Mouse (Mus musculus) midbrain, embryonic 12.5 days (tissue): ENCODE measurements around the gene Fat4. TPM values are rescaled to one million over a fixed set of nuclear protein-coding genes. Genes with fewer than 3 reads are reported as not detected.

ENCODE experiments used
- ATAC-seq: fragments of 200-750 bp; cut with Nextera tagmentation; 2 replicates; pipeline ENCODE4 v1.8.0; 2017; ENCODE audit warnings: low read depth, moderate TSS enrichment, moderate library complexity; ENCODE audit not compliant: low FRiP score
- H3K27ac ChIP-seq: fragments of 300-500 bp; sonication (generic); replicated peaks from 2 replicates; pipeline ENCODE4 v1.5.1; 2016; ENCODE audit warnings: mild to moderate bottlenecking
- H3K27me3 ChIP-seq: fragments of 300-500 bp; sonication (generic); 2 replicates; pipeline ENCODE4 v1.6.1; 2016; ENCODE audit warnings: mild to moderate bottlenecking
- H3K36me3 ChIP-seq: fragments of 300-500 bp; sonication (generic); 2 replicates; pipeline ENCODE4 v1.6.1; 2016
- H3K4me1 ChIP-seq: fragments of 300-500 bp; sonication (generic); 2 replicates; pipeline ENCODE4 v1.6.1; 2016
- H3K4me2 ChIP-seq: fragments of 300-500 bp; sonication (generic); replicated peaks from 2 replicates; pipeline ENCODE4 v1.6.1; 2016; ENCODE audit warnings: mild to moderate bottlenecking, moderate library complexity
- H3K4me3 ChIP-seq: fragments of 300-500 bp; sonication (generic); 2 replicates; pipeline ENCODE4 v1.5.1; 2016; ENCODE audit warnings: mild to moderate bottlenecking
- H3K9ac ChIP-seq: fragments of 300-500 bp; sonication (generic); replicated peaks from 2 replicates; pipeline ENCODE4 v1.6.1; 2016; ENCODE audit warnings: mild to moderate bottlenecking, moderate library complexity
- H3K9me3 ChIP-seq: fragments of 300-500 bp; sonication (generic); 2 replicates; pipeline ENCODE4 v1.6.1; 2016; ENCODE audit warnings: mild to moderate bottlenecking
- WGBS: fragments of 180-500 bp; shearing (Covaris S2); methylation state at CpG from one replicate; pipeline ENCODE4 v1.1.7; 2016; 5-methylcytosine and 5-hydroxymethylcytosine counted together
- polyA plus RNA-seq: library from polyadenylated mRNA; unstranded; fragments of >200 nt; fragmentation: Nextera tagmentation; extraction: Ambion mirVana; gene quantifications from 2 replicates; pipeline ENCODE4 v1.2.1, GENCODE M21; 2016

The Fat4 gene
- 11.2 and 14.7 TPM in 2 replicates for polyA plus RNA-seq

GRCm38 (mm10) chr3:38886890-38887355, at the start of gene Fat4:
Gene Fat4 (plus strand): TSS chr3:38886940.
- Histone ChIP-seq H3K27ac (peak within 1 kb of the TSS; percentile 87), H3K4me2 (peak within 1 kb of the TSS; percentile 98), H3K4me1 (peaks cover 49% of the 10 kb centered on the region), H3K36me3 (peaks cover 33% of the 10 kb centered on the region), H3K9me3 (0 out of 2 replicates have a peak, but pooled peaks cover 8% of the 10 kb centered on the region), H3K27me3 (no peaks in the 10 kb centered on the region), H3K9ac (peak within 1 kb of the TSS; percentile 82), H3K4me3 (peak within 1 kb of the TSS; percentile 82)
- ATAC-seq: no peak
- WGBS: under 1% methylated on average over 29 of the region's 29 CpGs

- Histone ChIP-seq H3K4me1 (no peaks in the 10 kb centered on the region), H3K36me3 (no peaks in the 10 kb centered on the region), H3K9me3 (0 out of 2 replicates have a peak, but pooled peaks cover 5% of the 10 kb centered on the region), H3K27ac (no peak overlapping the region), H3K27me3 (no peaks in the 10 kb centered on the region), H3K9ac (no peak overlapping the region), H3K4me2 (no peak overlapping the region), H3K4me3 (no peak overlapping the region)
- ATAC-seq: no peak
- WGBS: 89% methylated on average over 2 of the region's 2 CpGs
These were observed 47.3 kb upstream of the Fat4 start for GRCm38 (mm10) chr3:38839438-38839837.

- H3K9ac ChIP-seq: no peak overlapping the region
- whole genome bisulfite sequencing: 50% methylated on average over 7 of the region's 7 CpGs
- no peak for ATAC-seq
These were observed 43.7 kb upstream of the Fat4 start for GRCm38 (mm10) chr3:38843000-38843538.

GRCm38 (mm10) chr3:38846602-38847382, 39.9 kb upstream of the Fat4 start:
- no peak overlapping the region for H3K4me3 ChIP-seq
- 0 out of 2 replicates have a peak, but pooled peaks cover 5% of the 10 kb centered on the region for H3K9me3 ChIP-seq
- 49% methylated on average over 11 of the region's 11 CpGs for WGBS
- peaks cover 5% of the 10 kb centered on the region; the same call in 1 of the 2 replicates for H3K4me1 ChIP-seq
- H3K27me3 ChIP-seq: no peaks in the 10 kb centered on the region
- no peak overlapping the region for H3K4me2 ChIP-seq
- ATAC-seq: no peak
- no peak overlapping the region; the same call in 1 of the 2 replicates for H3K9ac ChIP-seq
- H3K36me3 ChIP-seq: no peaks in the 10 kb centered on the region
- H3K27ac ChIP-seq: 0 out of 2 replicates have a peak overlapping the region, but pooled peaks have one; percentile 15

More at GRCm38 (mm10) chr3:38843000-38843538, 43.7 kb upstream of the Fat4 start:
- Histone ChIP-seq H3K36me3 (no peaks in the 10 kb centered on the region), H3K4me3 (no peak overlapping the region), H3K27ac (no peak overlapping the region), H3K27me3 (no peaks in the 10 kb centered on the region), H3K9me3 (0 out of 2 replicates have a peak, but pooled peaks cover 5% of the 10 kb centered on the region), H3K4me2 (no peak overlapping the region), H3K4me1 (peaks cover 5% of the 10 kb centered on the region; the same call in 1 of the 2 replicates)

- no peaks in the 10 kb centered on the region for H3K27me3 ChIP-seq
- H3K9me3 ChIP-seq: no peaks in the 10 kb centered on the region
- H3K27ac ChIP-seq: no peak overlapping the region
- no peak overlapping the region for H3K4me3 ChIP-seq
- WGBS: 77% methylated on average over 3 of the region's 3 CpGs
- peaks cover 5% of the 10 kb centered on the region; the same call in 1 of the 2 replicates for H3K4me1 ChIP-seq
- no peaks in the 10 kb centered on the region for H3K36me3 ChIP-seq
- H3K9ac ChIP-seq: no peak overlapping the region
- ATAC-seq: no peak
- H3K4me2 ChIP-seq: no peak overlapping the region
These were observed 37.7 kb upstream of the Fat4 start for GRCm38 (mm10) chr3:38849077-38849476.

- 39% methylated on average over 6 of the region's 6 CpGs for WGBS
- Histone ChIP-seq H3K36me3 (no peaks in the 10 kb centered on the region), H3K4me2 (no peak overlapping the region), H3K4me1 (peaks cover 5% of the 10 kb centered on the region; the same call in 1 of the 2 replicates), H3K27ac (no peak overlapping the region), H3K27me3 (no peaks in the 10 kb centered on the region), H3K9me3 (no peaks in the 10 kb centered on the region), H3K4me3 (no peak overlapping the region), H3K9ac (no peak overlapping the region)
- peak; percentile 55; the same call in 1 of the 2 replicates for ATAC-seq
These were observed 37.2 kb upstream of the Fat4 start for GRCm38 (mm10) chr3:38849536-38849935.

- 21% methylated on average over 3 of the region's 3 CpGs for WGBS
These were observed 33.1 kb upstream of the Fat4 start for GRCm38 (mm10) chr3:38853650-38854049.

GRCm38 (mm10) chr3:38860683-38861082, 26.1 kb upstream of the Fat4 start:
- no peak overlapping the region for H3K4me3 ChIP-seq
- no peaks in the 10 kb centered on the region for H3K36me3 ChIP-seq
- H3K27ac ChIP-seq: no peak overlapping the region
- no peak overlapping the region for H3K4me2 ChIP-seq
- ATAC-seq: 0 out of 2 replicates have a peak, but pooled peaks have one; percentile 23
- no peaks in the 10 kb centered on the region for H3K27me3 ChIP-seq
- H3K4me1 ChIP-seq: 0 out of 2 replicates have a peak, but pooled peaks cover 3% of the 10 kb centered on the region
- WGBS: 42% methylated on average over 5 of the region's 5 CpGs
- H3K9ac ChIP-seq: no peak overlapping the region
- H3K9me3 ChIP-seq: no peaks in the 10 kb centered on the region

More at GRCm38 (mm10) chr3:38853650-38854049, 33.1 kb upstream of the Fat4 start:
- H3K9ac ChIP-seq: no peak overlapping the region
- H3K27ac ChIP-seq: no peak overlapping the region
- no peaks in the 10 kb centered on the region for H3K27me3 ChIP-seq
- no peak overlapping the region for H3K4me3 ChIP-seq
- H3K4me2 ChIP-seq: no peak overlapping the region
- H3K9me3 ChIP-seq: no peaks in the 10 kb centered on the region
- no peak for ATAC-seq
- H3K4me1 ChIP-seq: no peaks in the 10 kb centered on the region
- H3K36me3 ChIP-seq: no peaks in the 10 kb centered on the region

GRCm38 (mm10) chr3:38871291-38871690, 15.4 kb upstream of the Fat4 start:
- no peak for ATAC-seq
- 85% methylated on average over 2 of the region's 2 CpGs for WGBS
- no peak overlapping the region for H3K4me2 ChIP-seq

GRCm38 (mm10) chr3:38875872-38876271, 10.9 kb upstream of the Fat4 start:
- Histone ChIP-seq H3K4me2 (no peak overlapping the region), H3K4me1 (no peaks in the 10 kb centered on the region), H3K27ac (no peak overlapping the region), H3K36me3 (no peaks in the 10 kb centered on the region), H3K27me3 (0 out of 2 replicates have a peak, but pooled peaks cover under 1% of the 10 kb centered on the region), H3K9me3 (no peaks in the 10 kb centered on the region), H3K4me3 (no peak overlapping the region), H3K9ac (no peak overlapping the region)
- WGBS: 98% methylated on average over 2 of the region's 2 CpGs
- no peak for ATAC-seq

More at GRCm38 (mm10) chr3:38871291-38871690, 15.4 kb upstream of the Fat4 start:
- H3K27me3 ChIP-seq: no peaks in the 10 kb centered on the region
- H3K27ac ChIP-seq: no peak overlapping the region
- no peak overlapping the region for H3K9ac ChIP-seq
- H3K36me3 ChIP-seq: no peaks in the 10 kb centered on the region
- H3K4me3 ChIP-seq: no peak overlapping the region
- no peaks in the 10 kb centered on the region for H3K9me3 ChIP-seq
- H3K4me1 ChIP-seq: no peaks in the 10 kb centered on the region

GRCm38 (mm10) chr3:38876706-38877105, 10.0 kb upstream of the Fat4 start:
- no peak for ATAC-seq
- 91% methylated on average over 4 of the region's 4 CpGs for WGBS
- Histone ChIP-seq H3K9ac (no peak overlapping the region), H3K9me3 (no peaks in the 10 kb centered on the region), H3K27me3 (peaks cover 4% of the 10 kb centered on the region; the same call in 1 of the 2 replicates), H3K36me3 (no peaks in the 10 kb centered on the region), H3K27ac (no peak overlapping the region), H3K4me2 (no peak overlapping the region), H3K4me3 (no peak overlapping the region), H3K4me1 (no peaks in the 10 kb centered on the region)

GRCm38 (mm10) chr3:38882778-38883177, 4.0 kb upstream of the Fat4 start:
- no peak overlapping the region for H3K27ac ChIP-seq

More at GRCm38 (mm10) chr3:38882778-38883177, 4.0 kb upstream of the Fat4 start:
- H3K9ac ChIP-seq: no peak overlapping the region
- H3K9me3 ChIP-seq: no peaks in the 10 kb centered on the region
- no peak for ATAC-seq
- H3K36me3 ChIP-seq: no peaks in the 10 kb centered on the region
- H3K27me3 ChIP-seq: peaks cover 4% of the 10 kb centered on the region; the same call in 1 of the 2 replicates
- peaks cover 16% of the 10 kb centered on the region for H3K4me1 ChIP-seq
- no peak overlapping the region for H3K4me3 ChIP-seq
- no peak overlapping the region for H3K4me2 ChIP-seq
- WGBS: 56% methylated on average over 6 of the region's 6 CpGs
